Comparison of ENCODE assay signal across 21 mouse cellular contexts in the genomic region with DNA sequence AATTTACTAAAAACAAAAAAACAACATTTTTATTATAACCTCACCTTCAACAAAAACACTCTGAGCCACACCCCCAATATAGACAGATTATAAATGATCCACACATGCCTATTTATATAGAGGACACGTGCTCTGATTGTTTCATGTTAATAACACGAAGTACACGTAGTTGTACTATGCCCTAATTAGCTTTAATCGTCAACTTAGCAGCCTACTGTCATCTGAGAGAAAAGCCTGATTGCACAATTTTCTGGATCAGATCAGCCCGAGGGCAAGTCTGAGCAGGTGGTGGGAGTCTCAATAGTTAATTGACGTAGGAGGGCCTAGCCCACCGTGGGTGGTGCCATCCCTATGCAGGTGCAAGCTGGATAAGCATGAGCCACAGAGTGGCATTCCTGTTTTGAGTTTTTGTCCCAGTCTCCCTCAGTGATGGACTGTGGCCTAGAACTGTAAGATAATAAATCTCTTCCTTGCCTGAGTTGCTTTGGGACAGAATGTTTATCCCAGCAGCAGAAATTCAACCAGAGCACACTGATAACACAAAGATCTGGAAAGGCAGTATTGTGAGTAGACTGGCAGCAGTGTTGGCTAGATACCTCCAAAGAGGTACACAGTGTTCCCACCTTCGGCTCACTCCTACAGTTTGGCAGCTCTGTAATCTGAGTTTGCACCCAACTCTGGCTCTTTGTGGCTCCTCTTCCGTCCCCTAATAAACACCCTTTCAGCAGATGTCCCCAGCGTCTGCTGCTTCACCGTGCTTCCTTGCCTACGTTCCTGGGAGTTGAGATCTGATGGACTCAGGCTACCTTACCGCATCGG.
DNase-seq lines count a peak whose midpoint lies in the region; ATAC-seq and TF ChIP-seq lines count a peak whose summit lies in the region.
"Had no signal": no experiment of that assay in that cellular context is flagged by ENCODE, and none has a peak within 500 bp of the region (broad histone marks: within the 10 kb centered on the region; RNA-seq: fewer than 3 reads in every experiment).

No protein-coding gene starts in this region.

- no peak overlapping the region for H3K4me2 ChIP-seq in forebrain, embryonic 13.5 days
- no peak overlapping the region for H3K4me2 ChIP-seq in kidney, postnatal 0 days (ENCODE audit: low read length)
- H3K4me2 ChIP-seq: heart, embryonic 15.5 days; hindbrain, embryonic 15.5 days; lung, embryonic 15.5 days had no signal

- no peak for DNase-seq in forebrain, embryonic 10.5 days (ENCODE audit: extremely low spot score, low spot score)
- DNase-seq in kidney, postnatal 0 days (ENCODE audit: low spot score), result no peak
- no peak for DNase-seq in kidney, postnatal 10 days
- DNase-seq in testis, postnatal 10 days (ENCODE audit: low spot score), result no peak
- no peak for DNase-seq in urinary bladder, postnatal 14 days (ENCODE audit: low spot score)
- no peak for DNase-seq in gastrocnemius, adult 18-20 months (ENCODE audit: low spot score)
- DNase-seq: adrenal gland, postnatal 14 days; cerebellum, adult 9-10 months; gastrocnemius, postnatal 36 days; heart, postnatal 36 days; kidney, adult 18-20 months; lung, postnatal 36 days; midbrain, embryonic 14.5 days; right cerebral cortex, adult 18-20 months had no signal

- no peak for TF ChIP-seq CTCF in kidney, postnatal 0 days (IDR thresholded peaks at IDR 0.05; ENCODE audit: low read depth)
- TF ChIP-seq CTCF in testis, adult 2 months (IDR thresholded peaks at IDR 0.05; ENCODE audit: control insufficient read depth, insufficient read depth, insufficient replicate concordance, low read depth, low read length), result no peak

- H3K27ac ChIP-seq in forebrain, embryonic 13.5 days, result no peak overlapping the region
- no peak overlapping the region for H3K27ac ChIP-seq in forebrain, embryonic 10.5 days
- H3K27ac ChIP-seq in kidney, postnatal 0 days, result no peak overlapping the region
- H3K27ac ChIP-seq in testis, adult 2 months (ENCODE audit: control insufficient read depth, insufficient read depth, low read depth, low read length), result peak overlapping the region; percentile 76
- H3K27ac ChIP-seq: heart, embryonic 15.5 days; hindbrain, embryonic 15.5 days; limb, embryonic 10.5 days; liver, embryonic 14.5 days; lung, embryonic 15.5 days had no signal

- no peak overlapping the region for H3K4me3 ChIP-seq in forebrain, embryonic 13.5 days
- H3K4me3 ChIP-seq in forebrain, embryonic 10.5 days, result no peak overlapping the region
- H3K4me3 ChIP-seq in kidney, postnatal 0 days (replicated peaks; ENCODE audit: low read depth, low read length), result no peak overlapping the region
- peak overlapping the region; percentile 29 for H3K4me3 ChIP-seq in testis, adult 2 months (ENCODE audit: control insufficient read depth, low read depth, low read length)
- H3K4me3 ChIP-seq: heart, embryonic 15.5 days; hindbrain, embryonic 15.5 days; limb, embryonic 10.5 days; lung, embryonic 15.5 days had no signal

- no peak overlapping the region for H3K9ac ChIP-seq in forebrain, embryonic 13.5 days
- no peak overlapping the region for H3K9ac ChIP-seq in kidney, postnatal 0 days (ENCODE audit: low read depth, low read length)
- H3K9ac ChIP-seq: heart, embryonic 15.5 days; hindbrain, embryonic 15.5 days; liver, embryonic 14.5 days; lung, embryonic 15.5 days had no signal

- no peaks in the 10 kb centered on the region for H3K36me3 ChIP-seq in forebrain, embryonic 13.5 days (ENCODE audit: poor library complexity, severe bottlenecking)
- no peaks in the 10 kb centered on the region for H3K36me3 ChIP-seq in forebrain, embryonic 10.5 days (replicated peaks)
- H3K36me3 ChIP-seq in kidney, postnatal 0 days (ENCODE audit: insufficient read depth, low read length), result no peaks in the 10 kb centered on the region
- no peaks in the 10 kb centered on the region for H3K36me3 ChIP-seq in testis, adult 2 months (ENCODE audit: control insufficient read depth, insufficient read depth, low read length)
- H3K36me3 ChIP-seq: heart, embryonic 15.5 days; hindbrain, embryonic 15.5 days; limb, embryonic 10.5 days; lung, embryonic 15.5 days had no signal

- peak; percentile 19; the same call in 1 of the 2 replicates for ATAC-seq in forebrain, embryonic 13.5 days
- ATAC-seq in kidney, postnatal 0 days (replicated peaks; ENCODE audit: low FRiP score, low read depth), result peak; percentile 59; the same call in 1 of the 2 replicates

- 76% methylated on average over 14 of the region's 14 CpGs for WGBS in forebrain, embryonic 13.5 days
- 90% methylated on average over 14 of the region's 14 CpGs for WGBS in forebrain, embryonic 10.5 days
- WGBS in kidney, postnatal 0 days, result 70% methylated on average over 14 of the region's 14 CpGs

- peaks cover 3% of the 10 kb centered on the region; the same call in 1 of the 2 replicates for H3K4me1 ChIP-seq in forebrain, embryonic 13.5 days
- no peaks in the 10 kb centered on the region for H3K4me1 ChIP-seq in forebrain, embryonic 10.5 days
- 0 out of 2 replicates have a peak, but pooled peaks cover 4% of the 10 kb centered on the region for H3K4me1 ChIP-seq in kidney, postnatal 0 days (replicated peaks; ENCODE audit: insufficient read depth, low read length)
- no peaks in the 10 kb centered on the region for H3K4me1 ChIP-seq in testis, adult 2 months (ENCODE audit: control insufficient read depth, insufficient read depth, low read length)
- H3K4me1 ChIP-seq: hindbrain, embryonic 15.5 days; limb, embryonic 10.5 days; lung, embryonic 15.5 days had no signal

- TF ChIP-seq POLR2A in testis, adult 2 months (IDR thresholded peaks at IDR 0.05; ENCODE audit: control insufficient read depth, low read depth, low read length), result no peak

- no peaks in the 10 kb centered on the region for H3K27me3 ChIP-seq in forebrain, embryonic 13.5 days
- no peaks in the 10 kb centered on the region for H3K27me3 ChIP-seq in forebrain, embryonic 10.5 days (ENCODE audit: poor library complexity, severe bottlenecking)
- H3K27me3 ChIP-seq in kidney, postnatal 0 days (ENCODE audit: insufficient read depth, low read length), result no peaks in the 10 kb centered on the region
- no peaks in the 10 kb centered on the region for H3K27me3 ChIP-seq in testis, adult 2 months (ENCODE audit: control insufficient read depth, insufficient read depth, low read length)
- H3K27me3 ChIP-seq: heart, embryonic 15.5 days; hindbrain, embryonic 15.5 days; lung, embryonic 15.5 days had no signal

- no peaks in the 10 kb centered on the region for H3K9me3 ChIP-seq in forebrain, embryonic 13.5 days (replicated peaks)
- no peaks in the 10 kb centered on the region for H3K9me3 ChIP-seq in forebrain, embryonic 10.5 days
- no peaks in the 10 kb centered on the region for H3K9me3 ChIP-seq in kidney, postnatal 0 days (replicated peaks; ENCODE audit: low read length)
- H3K9me3 ChIP-seq: heart, embryonic 15.5 days; hindbrain, embryonic 15.5 days; limb, embryonic 10.5 days; lung, embryonic 15.5 days had no signal
